Mouse (Mus musculus): ENCODE results near the gene Rasal2.

The Rasal2 gene

GRCm38 (mm10) chr1:157412454-157413369 lies at the start of gene Rasal2:
Gene Rasal2 (minus strand): TSS chr1:157412595.
- in situ Hi-C loops (cut with MseI, MboI), result no loop called here

GRCm38 (mm10) chr1:157461276-157461675 lies 48.9 kb upstream of the Rasal2 start:
- in situ Hi-C loops (cut with MseI, MboI), result no loop called here

DNA sequence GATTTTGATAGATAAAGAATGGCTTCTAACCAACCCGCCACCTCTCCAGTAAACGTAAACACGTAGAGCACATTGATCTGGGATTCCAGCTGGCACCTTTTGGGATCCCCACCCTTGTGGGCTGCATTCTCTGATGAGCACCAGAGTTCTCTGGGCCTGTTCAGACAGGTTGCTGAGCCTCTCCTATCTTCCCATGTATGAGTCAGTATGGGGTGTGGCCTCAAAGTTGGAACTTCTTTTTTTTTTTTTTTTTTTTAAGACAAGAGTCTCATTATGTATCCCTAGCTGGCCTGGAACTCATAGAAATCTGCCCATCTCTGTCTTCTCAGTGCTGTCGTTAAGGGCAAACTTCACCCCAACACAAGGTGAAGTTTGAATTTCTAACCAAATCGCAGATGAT lies 47.5 kb upstream of the Rasal2 start:
- in situ Hi-C loops (cut with MseI, MboI), result no loop called here

GRCm38 (mm10) chr1:157458421-157459208 lies 46.2 kb upstream of the Rasal2 start, which contains the start of gene Cryzl2:
Gene Cryzl2 (plus strand): TSS chr1:157458577.
- in situ Hi-C loops (cut with MseI, MboI), result no loop called here

DNA sequence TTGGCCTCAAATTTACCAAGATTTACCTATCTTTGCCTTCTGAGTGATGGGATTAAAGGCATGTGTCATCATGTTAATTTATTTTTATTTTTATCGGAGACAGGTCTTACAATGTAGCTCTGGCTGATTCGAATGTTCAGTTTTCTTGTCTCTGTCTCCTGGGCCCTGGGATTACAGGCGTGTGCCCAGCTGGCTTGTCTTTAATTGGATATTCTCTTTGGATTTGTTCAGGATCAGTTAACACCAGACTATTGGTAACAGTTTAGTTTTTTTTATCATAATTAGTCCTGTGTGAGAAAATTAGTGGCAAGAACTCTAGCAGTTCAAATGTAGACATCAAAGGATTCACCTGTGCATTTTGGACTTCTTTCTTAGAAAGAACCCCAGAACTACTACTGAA lies 45.4 kb upstream of the Rasal2 start:
- in situ Hi-C loops (cut with MseI, MboI), result no loop called here

- in situ Hi-C loops (cut with MseI, MboI), result no loop called here
Observed at GRCm38 (mm10) chr1:157454876-157455275, 42.5 kb upstream of the Rasal2 start.

- in situ Hi-C loops (cut with MseI, MboI), result no loop called here
Observed at GRCm38 (mm10) chr1:157452759-157453549, 40.6 kb upstream of the Rasal2 start.

GRCm38 (mm10) chr1:157452284-157452683 lies 39.9 kb upstream of the Rasal2 start:
- in situ Hi-C loops (cut with MseI, MboI), result no loop called here

- in situ Hi-C loops (cut with MseI, MboI), result no loop called here
Observed at GRCm38 (mm10) chr1:157449981-157450636, 37.7 kb upstream of the Rasal2 start.

DNA sequence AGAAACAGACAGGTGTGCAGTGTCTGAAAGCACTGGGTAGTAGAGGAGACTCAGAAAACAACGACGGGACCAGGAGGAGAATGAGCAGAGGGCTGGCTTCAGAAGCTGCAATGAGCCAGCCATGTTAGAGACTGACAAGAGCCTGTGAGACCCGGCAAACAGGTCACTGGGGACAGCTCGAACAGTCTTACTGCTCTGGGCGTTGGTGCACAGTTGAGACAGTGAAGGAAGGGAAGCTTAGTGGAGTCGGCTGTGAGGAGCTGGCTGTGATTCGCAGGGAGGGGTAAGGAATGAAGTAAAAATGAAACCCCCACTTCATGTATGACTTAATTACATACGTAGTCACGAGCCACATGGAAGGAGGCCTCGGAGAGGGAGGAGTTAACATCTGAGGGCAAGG lies 37.1 kb upstream of the Rasal2 start:
- in situ Hi-C loops (cut with MseI, MboI), result no loop called here

GRCm38 (mm10) chr1:157448805-157449188 lies 36.4 kb upstream of the Rasal2 start:
- in situ Hi-C loops (cut with MseI, MboI), result no loop called here

DNA sequence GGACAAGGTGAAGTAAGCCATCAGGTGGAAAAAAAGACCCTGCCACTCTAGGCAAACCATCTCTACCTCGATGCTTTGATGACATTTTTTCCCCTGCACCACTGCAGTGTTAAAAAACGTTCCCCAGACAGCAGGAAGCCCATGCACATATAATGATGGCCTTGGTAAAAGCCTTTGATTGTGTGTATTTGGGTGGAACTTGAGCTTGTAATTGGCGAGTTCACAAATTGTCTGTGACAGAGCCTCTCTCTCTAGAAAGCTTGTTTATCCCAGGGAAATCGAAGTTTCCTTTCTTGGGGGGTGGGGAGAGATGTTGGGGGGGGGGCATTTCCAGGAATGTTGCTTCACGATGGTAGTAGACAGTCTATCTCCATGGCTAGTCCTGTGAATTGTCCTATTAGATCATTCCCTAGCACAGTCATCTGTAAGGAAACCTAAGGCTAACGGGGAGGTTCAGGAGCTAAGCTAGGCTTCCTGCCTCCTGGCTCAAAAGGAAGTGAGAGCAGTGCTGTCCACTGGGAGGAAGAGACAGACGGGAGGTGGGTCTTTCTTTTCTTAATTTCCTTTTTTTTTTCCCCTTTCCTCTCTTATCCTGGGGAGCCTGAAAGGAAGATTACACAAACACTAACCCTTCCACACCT lies 35.9 kb upstream of the Rasal2 start:
- in situ Hi-C loops (cut with MseI, MboI), result no loop called here

GRCm38 (mm10) chr1:157447142-157447541 lies 34.7 kb upstream of the Rasal2 start:
- in situ Hi-C loops (cut with MseI, MboI), result no loop called here

DNA sequence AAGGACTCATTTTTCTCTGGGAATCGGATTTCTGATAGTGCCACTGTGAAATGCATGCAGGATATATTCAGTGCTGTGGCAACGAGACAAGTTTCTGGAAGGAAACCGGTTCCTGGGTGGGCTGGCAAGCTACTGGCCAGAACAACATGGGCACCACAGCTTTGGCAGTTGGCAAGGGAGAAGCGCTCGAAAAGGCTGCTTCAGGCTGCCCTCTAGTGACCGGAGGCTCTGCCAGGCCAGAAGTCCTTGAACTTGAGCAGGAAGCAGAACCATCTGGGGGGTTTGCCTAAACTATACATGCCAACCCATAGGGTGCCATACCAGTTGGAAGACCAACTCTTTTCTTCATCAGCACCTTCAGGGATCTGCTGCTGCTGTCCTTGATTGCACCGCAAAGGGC lies 33.9 kb upstream of the Rasal2 start:
- in situ Hi-C loops (cut with MseI, MboI), result no loop called here

DNA sequence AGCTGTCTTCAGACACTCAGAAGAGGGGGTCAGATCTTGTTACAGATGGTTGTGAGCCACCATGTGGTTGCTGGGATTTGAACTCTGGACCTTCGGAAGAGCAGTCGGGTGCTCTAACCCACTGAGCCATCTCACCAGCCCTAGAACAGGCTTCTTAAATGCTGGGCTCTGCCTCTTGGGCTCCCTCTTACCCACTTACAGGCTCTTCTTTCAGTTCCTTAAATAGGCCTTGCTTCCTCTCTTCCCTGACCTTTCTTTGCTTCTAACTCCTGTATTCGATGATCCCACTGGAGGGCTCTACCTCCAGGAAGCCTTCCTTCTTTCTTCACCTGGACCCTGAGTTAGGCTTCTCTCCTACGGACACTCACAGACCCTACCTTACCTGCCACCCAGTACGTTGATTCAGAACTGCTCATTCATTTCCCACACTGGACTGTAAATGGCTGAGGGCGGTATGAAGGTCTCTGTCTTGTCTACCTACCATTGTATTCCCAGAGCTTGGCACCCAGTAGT lies 33.1 kb upstream of the Rasal2 start:
- in situ Hi-C loops (cut with MseI, MboI), result no loop called here

GRCm38 (mm10) chr1:157444632-157445300 lies 32.4 kb upstream of the Rasal2 start:
- in situ Hi-C loops (cut with MseI, MboI), result no loop called here

DNA sequence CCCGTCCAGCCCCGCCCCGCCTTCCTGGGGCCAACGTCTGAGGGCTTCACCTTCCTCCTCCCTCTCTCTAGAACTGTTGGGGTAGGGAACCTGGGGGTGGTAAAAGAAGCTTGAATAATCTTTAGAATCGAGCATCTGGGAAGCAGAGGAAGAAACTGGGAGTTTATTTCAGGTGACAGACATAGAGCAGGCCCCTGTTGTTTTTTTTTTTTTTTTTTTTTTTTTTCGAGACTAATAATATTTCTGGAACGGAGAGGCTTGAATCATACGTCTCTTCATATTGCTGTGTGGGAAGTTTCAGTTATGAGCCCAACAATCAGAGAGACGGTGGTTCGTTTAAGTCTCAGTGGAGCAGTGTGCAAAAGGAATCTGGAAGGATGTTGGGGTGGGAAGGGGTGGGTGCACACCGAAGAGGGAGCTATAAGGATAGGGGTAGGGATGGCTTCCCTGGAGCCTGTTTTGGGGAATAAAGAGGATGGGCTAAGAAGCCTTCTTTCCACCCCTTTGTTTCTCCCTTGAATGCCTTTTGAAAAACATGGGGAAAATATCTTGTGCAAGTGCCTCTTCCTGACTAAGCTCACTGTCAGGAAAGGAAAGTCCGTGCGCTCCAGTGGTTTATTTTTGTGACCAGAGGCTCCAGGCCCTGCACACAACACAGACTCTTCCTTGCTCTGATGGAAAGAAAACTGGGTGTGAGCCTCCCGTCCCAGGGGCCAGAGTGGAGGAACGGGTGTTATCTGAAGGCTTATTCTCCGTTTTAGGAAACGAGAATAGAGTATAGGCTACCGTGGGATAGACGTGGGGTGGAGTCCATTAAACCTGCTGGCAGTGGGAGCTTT lies 31.5 kb upstream of the Rasal2 start:
- in situ Hi-C loops (cut with MseI, MboI), result no loop called here

GRCm38 (mm10) chr1:157443026-157443722 lies 30.8 kb upstream of the Rasal2 start:
- in situ Hi-C loops (cut with MseI, MboI), result no loop called here

Measured in mouse trophoblast stem cell (cell line).